8 mouse cellular contexts compared by ENCODE assay signal in the genomic region with DNA sequence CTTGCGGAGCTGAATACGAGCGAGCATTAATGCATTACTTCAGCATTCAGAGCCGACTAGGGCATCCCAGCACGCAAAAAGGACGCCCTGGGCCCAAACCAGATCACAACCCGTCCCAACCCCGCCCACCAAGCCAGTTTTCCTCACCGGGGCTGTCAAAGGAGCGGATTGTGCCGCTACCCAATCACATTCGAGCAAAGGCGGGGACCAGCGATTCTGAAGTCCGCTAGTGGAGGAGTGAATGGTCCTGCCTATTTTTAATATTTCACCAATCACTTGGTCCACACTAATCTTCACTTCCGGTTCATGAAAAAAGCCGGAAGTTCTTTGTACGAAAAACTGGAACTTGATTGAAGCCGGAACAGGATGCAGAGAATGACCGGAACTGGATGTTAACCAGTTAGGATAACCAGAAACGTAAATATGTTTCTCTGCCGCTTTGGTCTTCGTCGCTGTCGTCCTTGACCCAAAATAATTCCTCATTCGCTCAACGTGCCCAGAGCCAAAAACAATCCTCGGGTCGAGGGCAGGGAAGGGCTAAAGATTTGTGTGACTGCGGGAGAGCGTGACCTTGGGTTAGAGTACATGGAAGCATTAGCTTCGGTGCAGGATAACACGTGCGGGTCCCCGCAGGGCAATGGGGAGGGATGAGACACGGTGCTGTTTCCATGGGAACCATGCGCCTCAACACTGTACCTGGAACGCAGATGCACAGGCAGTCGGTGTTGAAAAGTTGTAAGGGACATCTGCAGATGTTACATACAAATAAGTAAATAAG. TPM values are rescaled to one million over a fixed set of nuclear protein-coding genes. Genes with fewer than 3 reads are reported as not detected.
DNase-seq lines count a peak whose midpoint lies in the region; ATAC-seq lines count a peak whose summit lies in the region.

Gene BC025920, plus strand, starts transcription at position 297 of the 778 bp plus-strand sequence.

- peak within 1 kb of the TSS; percentile 80 for H3K4me2 ChIP-seq in hindbrain, embryonic 14.5 days (replicated peaks)

- 0 out of 2 replicates have a peak, but pooled peaks cover 5% of the 10 kb centered on the region for H3K27me3 ChIP-seq in hindbrain, embryonic 14.5 days (ENCODE audit: control insufficient read depth, insufficient read depth, low read length)

- H3K9me3 ChIP-seq in hindbrain, embryonic 14.5 days (ENCODE audit: control insufficient read depth, low read length), result no peaks in the 10 kb centered on the region

- WGBS in hindbrain, embryonic 14.5 days, result under 1% methylated on average over 39 of the region's 39 CpGs

- DNase-seq in R1 (ENCODE audit: low read depth, low spot score), result peak; percentile 100
- peak; percentile 91 to 96 for DNase-seq in cerebellum, postnatal 25 days
- peak; percentile 80 to 88 for DNase-seq in frontal cortex, postnatal 25 days (ENCODE audit: low spot score in 2 of 2)
- peak; percentile 93 for DNase-seq in hindbrain, embryonic 14.5 days (ENCODE audit: low spot score)
- DNase-seq in layer of hippocampus, postnatal 36 days, result peak; percentile 92
- peak; percentile 98 for DNase-seq in lung, postnatal 36 days
- DNase-seq in retina, postnatal 1 day, result peak; percentile 99
- DNase-seq in urinary bladder, adult 18-20 months (ENCODE audit: low spot score in 2 of 2), result peak; percentile 84 to 96

- peak within 1 kb of the TSS; percentile 46 for H3K4me3 ChIP-seq in hindbrain, embryonic 14.5 days (replicated peaks; ENCODE audit: low read length)

- H3K9ac ChIP-seq in hindbrain, embryonic 14.5 days, result peak within 1 kb of the TSS; percentile 64

- peaks cover 13% of the 10 kb centered on the region for H3K4me1 ChIP-seq in hindbrain, embryonic 14.5 days (replicated peaks; ENCODE audit: control insufficient read depth, insufficient read depth, low read length)

- ATAC-seq in hindbrain, embryonic 14.5 days (ENCODE audit: low FRiP score), result peak; percentile 91

- peak within 1 kb of the TSS; percentile 90 for H3K27ac ChIP-seq in hindbrain, embryonic 14.5 days

- no peaks in the 10 kb centered on the region for H3K36me3 ChIP-seq in hindbrain, embryonic 14.5 days (replicated peaks; ENCODE audit: control insufficient read depth, insufficient read depth)

RNA-seq across cellular contexts. Expression of gene BC025920, which starts in this region (rescaled TPM):
- polyA plus RNA-seq in hindbrain, embryonic 14.5 days (2014; fragmentation: Nextera tagmentation; extraction: Ambion mirVana), result 0.90 and 1.1 TPM in 2 replicates
- total RNA-seq in layer of hippocampus, postnatal 36 days (2021), result 1 to 10 TPM; 3.6 to 3.9 TPM

Comparison
In these comparisons a context has a peak if more than half of its experiments do, and no peak if none do; other contexts are left out.
1. Peak in every context shown above with its lines: DNase-seq, ATAC-seq, H3K4me3 ChIP-seq and H3K27ac ChIP-seq.